Mouse (Mus musculus) heart, postnatal 0 days (tissue): ENCODE measurements around the gene Zfp985.

Experiments used
- CTCF ChIP-seq: IDR thresholded peaks from 2 replicates; pipeline ENCODE4 v1.5.1; 2016; ENCODE audit warnings: antibody characterized with exemption, control low read depth, low read depth
- EP300 ChIP-seq: IDR thresholded peaks from 2 replicates; pipeline ENCODE4 v1.6.1; 2016; ENCODE audit warnings: antibody characterized with exemption, low read depth

GRCm38 (mm10) chr4:147605521-147605920, 52.4 kb downstream of the Zfp985 start:
- TF ChIP-seq CTCF = no peak
- TF ChIP-seq EP300 = no peak
